Mouse (Mus musculus) C2C12 (cell line): ENCODE measurements at regions not wholly inside any gene's neighbourhood (a gene's known extent, or its start where the extent isn't known, plus 50 kb on each side); places are given as distances from the start of the nearest gene placed in this dataset.
A peak's percentile ranks its signal among the peaks of the same experiment; 100 is the strongest.

ENCODE experiments used
- H3K27me3 ChIP-seq: one replicate; pipeline ENCODE4 v1.6.1; 2011; ENCODE audit not compliant: control insufficient read depth, insufficient read depth, insufficient read length
- H3K36me3 ChIP-seq: one replicate; pipeline ENCODE4 v1.6.1; 2011; ENCODE audit not compliant: control insufficient read depth, insufficient read depth
- H3K4me3 ChIP-seq: one replicate; pipeline ENCODE4 v1.5.1; 2011; ENCODE audit warnings: mild to moderate bottlenecking, control low read depth; ENCODE audit not compliant: poor library complexity, insufficient read depth, severe bottlenecking
- H3K79me2 ChIP-seq: one replicate; pipeline ENCODE4 v1.6.1; 2011; ENCODE audit not compliant: control insufficient read depth, insufficient read depth
- H3K79me3 ChIP-seq: one replicate; pipeline ENCODE4 v1.6.1; 2011; ENCODE audit warnings: low read depth, control low read depth
- H3ac ChIP-seq: one replicate; pipeline ENCODE3; 2011; ENCODE audit warnings: low read depth; ENCODE audit not compliant: control insufficient read depth, insufficient read length
- CEBPB ChIP-seq: IDR thresholded peaks from one replicate; pipeline ENCODE4 v1.6.1; 2011; ENCODE audit warnings: low read depth, mild to moderate bottlenecking, control low read depth, moderate library complexity
- CTCF ChIP-seq: IDR thresholded peaks from one replicate; pipeline ENCODE4 v1.5.1; 2011; ENCODE audit not compliant: control insufficient read depth, insufficient read depth, insufficient read length
- FOSL1 ChIP-seq: IDR thresholded peaks from one replicate; pipeline ENCODE4 v1.8.0; 2011; ENCODE audit warnings: mild to moderate bottlenecking, low read length; ENCODE audit not compliant: poor library complexity, insufficient read depth, severe bottlenecking
- MAX ChIP-seq: IDR thresholded peaks from one replicate; pipeline ENCODE4 v1.6.1; 2011; ENCODE audit warnings: mild to moderate bottlenecking, control low read depth
- MYOD1 ChIP-seq: IDR thresholded peaks from one replicate; pipeline ENCODE4 v1.6.1; 2011; ENCODE audit warnings: low read depth; ENCODE audit not compliant: control insufficient read depth, insufficient read length
- MYOG ChIP-seq: IDR thresholded peaks from one replicate; pipeline ENCODE4 v1.6.1; 2011; ENCODE audit not compliant: control insufficient read depth, insufficient read length; ENCODE audit errors: extremely low read depth
- USF1 ChIP-seq: IDR thresholded peaks from one replicate; pipeline ENCODE4 v1.6.1; 2011; ENCODE audit warnings: low read depth, mild to moderate bottlenecking, control low read depth, moderate library complexity

DNA sequence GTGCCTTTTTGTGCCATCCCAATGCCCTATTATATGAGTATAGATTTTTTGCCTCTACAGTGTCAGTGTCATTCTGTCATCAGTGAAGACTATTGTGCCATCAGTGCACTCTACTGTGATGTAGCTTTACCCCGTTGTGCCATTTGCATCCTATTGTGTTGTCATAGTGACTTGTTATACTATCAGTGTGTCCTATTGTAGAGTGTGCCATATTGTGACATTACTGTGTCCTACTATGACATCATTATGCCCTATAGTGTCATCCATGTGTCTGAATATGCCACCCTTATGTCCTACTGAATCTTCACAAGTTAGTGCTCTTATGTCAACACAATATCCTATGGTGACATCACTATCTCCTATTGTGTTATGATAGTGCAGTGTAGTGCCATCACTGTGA, 293.4 kb downstream of the Slco6d1 start:
- H3K4me3 ChIP-seq: no peak overlapping the region
- H3K36me3 ChIP-seq: no peaks in the 10 kb centered on the region
- TF ChIP-seq CEBPB: no peak
- TF ChIP-seq USF1: no peak
- no peak for TF ChIP-seq FOSL1
- no peak for TF ChIP-seq MYOG
- no peak for TF ChIP-seq CTCF
- no peaks in the 10 kb centered on the region for H3K27me3 ChIP-seq
- H3ac ChIP-seq: no peak overlapping the region
- no peaks in the 10 kb centered on the region for H3K79me2 ChIP-seq
- H3K79me3 ChIP-seq: no peaks in the 10 kb centered on the region

DNA sequence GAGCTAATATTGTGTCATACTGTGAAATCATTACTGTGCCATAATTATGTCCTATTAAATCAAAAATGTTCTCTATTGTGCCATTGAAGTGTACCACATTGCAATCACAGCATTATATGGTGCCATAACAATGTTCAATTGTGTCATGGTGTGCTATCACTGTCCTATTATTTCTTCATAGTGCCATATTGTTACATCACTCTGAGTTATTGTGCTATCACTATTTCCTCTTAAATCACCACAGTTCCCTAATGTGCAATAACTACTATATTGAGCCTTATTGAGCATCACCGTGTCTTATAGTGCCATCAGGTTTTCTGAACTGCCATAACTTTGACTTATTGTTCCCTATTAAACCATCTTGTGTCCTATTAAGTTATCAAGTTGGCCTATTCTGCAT, 299.7 kb downstream of the Slco6d1 start:
- no peak overlapping the region for H3K4me3 ChIP-seq
- no peaks in the 10 kb centered on the region for H3K36me3 ChIP-seq
- no peaks in the 10 kb centered on the region for H3K79me2 ChIP-seq
- no peaks in the 10 kb centered on the region for H3K27me3 ChIP-seq
- no peak overlapping the region for H3ac ChIP-seq
- H3K79me3 ChIP-seq: no peaks in the 10 kb centered on the region
- no peak for TF ChIP-seq MAX
- TF ChIP-seq MYOG: no peak

DNA sequence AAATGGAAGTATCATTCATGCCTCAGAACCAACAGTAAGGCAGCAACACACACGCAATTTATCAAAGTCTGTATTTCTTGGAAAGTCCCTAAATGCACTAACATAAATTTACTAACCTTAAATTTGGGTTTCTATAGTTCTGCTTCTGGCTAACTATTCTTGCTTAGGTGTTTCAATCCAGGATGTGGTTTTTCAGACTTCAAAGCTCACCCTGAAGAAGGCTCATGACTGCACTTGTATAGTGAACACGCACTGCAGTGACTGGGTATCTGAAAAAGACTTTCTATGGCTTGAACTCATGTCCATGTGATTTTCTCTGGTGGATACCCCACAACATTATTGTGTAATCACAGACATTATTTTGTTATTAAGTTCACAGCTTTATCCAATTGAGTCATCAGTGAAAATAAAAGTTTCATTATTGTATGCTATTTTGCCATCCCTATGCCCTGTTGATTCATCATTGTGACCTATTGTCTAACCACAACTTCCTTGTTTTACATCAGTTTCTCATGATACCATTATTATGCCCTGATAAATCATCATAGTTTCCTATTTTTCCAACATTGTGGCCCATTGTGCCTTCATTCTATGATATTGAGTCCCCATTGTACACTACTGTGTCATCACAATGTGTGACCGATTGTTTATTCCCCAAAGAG, 306.6 kb downstream of the Slco6d1 start:
- no peak overlapping the region for H3K4me3 ChIP-seq
- TF ChIP-seq MYOG: no peak
- TF ChIP-seq CEBPB: peak; percentile 30
- no peaks in the 10 kb centered on the region for H3K79me2 ChIP-seq
- H3ac ChIP-seq: no peak overlapping the region
- no peaks in the 10 kb centered on the region for H3K36me3 ChIP-seq
- H3K27me3 ChIP-seq: no peaks in the 10 kb centered on the region
- H3K79me3 ChIP-seq: no peaks in the 10 kb centered on the region

- Histone ChIP-seq H3K27me3 (no peaks in the 10 kb centered on the region), H3ac (no peak overlapping the region), H3K79me3 (no peaks in the 10 kb centered on the region), H3K79me2 (no peaks in the 10 kb centered on the region), H3K4me3 (no peak overlapping the region), H3K36me3 (no peaks in the 10 kb centered on the region)
- no peak for TF ChIP-seq MAX
- no peak for TF ChIP-seq MYOG
- no peak for TF ChIP-seq CEBPB
- TF ChIP-seq CTCF: no peak
- TF ChIP-seq FOSL1: no peak
- TF ChIP-seq USF1: no peak
- TF ChIP-seq MYOD1: no peak
These were observed 328.0 kb downstream of the Slco6d1 start for GRCm38 (mm10) chr1:98748886-98749285.

DNA sequence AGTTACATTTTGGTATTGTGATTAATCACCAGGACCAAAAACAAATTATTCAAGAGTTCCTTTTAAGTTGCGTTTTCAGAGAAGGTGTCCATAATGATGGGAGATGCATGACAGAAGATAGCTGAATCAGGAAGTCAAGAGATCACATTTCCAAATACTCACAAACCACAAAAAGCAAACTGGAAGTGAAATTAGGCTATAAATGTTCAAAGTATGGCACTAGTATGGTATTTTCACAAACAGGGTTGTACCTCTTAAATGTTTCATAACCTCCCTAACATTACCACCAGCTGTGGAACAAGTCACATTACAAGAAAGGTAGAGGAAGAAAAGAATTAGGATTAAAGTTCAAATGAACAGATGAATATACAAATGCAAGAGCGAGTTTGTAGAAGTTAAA, 367.6 kb downstream of the Slco6d1 start:
- Histone ChIP-seq H3K27me3 (no peaks in the 10 kb centered on the region), H3K79me2 (no peaks in the 10 kb centered on the region), H3K4me3 (no peak overlapping the region), H3ac (no peak overlapping the region), H3K36me3 (no peaks in the 10 kb centered on the region), H3K79me3 (no peaks in the 10 kb centered on the region)
- no peak for TF ChIP-seq MYOG
- TF ChIP-seq USF1: no peak
- no peak for TF ChIP-seq CTCF

- Histone ChIP-seq H3K79me3 (no peaks in the 10 kb centered on the region), H3K79me2 (no peaks in the 10 kb centered on the region), H3K27me3 (no peaks in the 10 kb centered on the region), H3K36me3 (no peaks in the 10 kb centered on the region), H3K4me3 (no peak overlapping the region), H3ac (no peak overlapping the region)
- TF ChIP-seq USF1 (no peak), CTCF (no peak), MAX (no peak), FOSL1 (no peak), MYOD1 (no peak), CEBPB (peak; percentile 68), MYOG (no peak)
These were observed 372.4 kb downstream of the Slco6d1 start for GRCm38 (mm10) chr1:98793320-98793719.

- H3K27me3 ChIP-seq: no peaks in the 10 kb centered on the region
- no peaks in the 10 kb centered on the region for H3K79me3 ChIP-seq
- no peaks in the 10 kb centered on the region for H3K79me2 ChIP-seq
- no peak overlapping the region for H3ac ChIP-seq
- TF ChIP-seq MYOD1: no peak
- no peak for TF ChIP-seq FOSL1
- TF ChIP-seq MAX: no peak
- TF ChIP-seq USF1: no peak
- no peak for TF ChIP-seq CTCF
- TF ChIP-seq CEBPB: no peak
- TF ChIP-seq MYOG: no peak
- no peak overlapping the region for H3K4me3 ChIP-seq
- H3K36me3 ChIP-seq: no peaks in the 10 kb centered on the region
These were observed 391.6 kb downstream of the Slco6d1 start for GRCm38 (mm10) chr1:98812543-98812942.
